Comparison of ENCODE assay signal across 18 mouse cellular contexts in genomic region chr9:67810527-67810926, GRCm38 (mm10). TPM values are rescaled to one million over a fixed set of nuclear protein-coding genes. Genes with fewer than 3 reads are reported as not detected.
DNase-seq lines count a peak whose midpoint lies in the region; ATAC-seq and TF ChIP-seq lines count a peak whose summit lies in the region.
"Had no signal": no experiment of that assay in that cellular context is flagged by ENCODE, and none has a peak within 500 bp of the region (broad histone marks: within the 10 kb centered on the region; RNA-seq: fewer than 3 reads in every experiment).

No protein-coding gene starts in this region.

- no peaks in the 10 kb centered on the region for H3K9me3 ChIP-seq in intestine, postnatal 0 days (ENCODE audit: control insufficient read depth)
- no peaks in the 10 kb centered on the region for H3K9me3 ChIP-seq in intestine, embryonic 15.5 days
- no peaks in the 10 kb centered on the region for H3K9me3 ChIP-seq in lung, embryonic 16.5 days (ENCODE audit: control insufficient read depth, low read length)
- H3K9me3 ChIP-seq: hindbrain, embryonic 15.5 days; limb, embryonic 15.5 days had no signal

- no peak overlapping the region for H3K9ac ChIP-seq in intestine, postnatal 0 days (ENCODE audit: low read depth, low read length)
- no peak overlapping the region for H3K9ac ChIP-seq in intestine, embryonic 15.5 days
- no peak overlapping the region for H3K9ac ChIP-seq in lung, embryonic 16.5 days (ENCODE audit: low read length)
- H3K9ac ChIP-seq: hindbrain, embryonic 15.5 days; limb, embryonic 15.5 days had no signal

- no peaks in the 10 kb centered on the region for H3K4me1 ChIP-seq in intestine, postnatal 0 days (replicated peaks; ENCODE audit: control insufficient read depth, insufficient read depth, low read length)
- H3K4me1 ChIP-seq in intestine, embryonic 15.5 days (replicated peaks): peaks cover 6% of the 10 kb centered on the region; the same call in 1 of the 2 replicates
- H3K4me1 ChIP-seq in lung, embryonic 16.5 days (replicated peaks; ENCODE audit: control insufficient read depth, insufficient read depth, low read length): peaks cover 8% of the 10 kb centered on the region

- TF ChIP-seq POLR2A in brain, embryonic 14.5 days (IDR thresholded peaks at IDR 0.05; ENCODE audit: borderline replicate concordance, extremely low read depth, insufficient read depth, insufficient read length, poor library complexity, severe bottlenecking): no peak

- no peaks in the 10 kb centered on the region for H3K27me3 ChIP-seq in intestine, postnatal 0 days (replicated peaks; ENCODE audit: control insufficient read depth, insufficient read depth, low read length)
- H3K27me3 ChIP-seq in intestine, embryonic 15.5 days (replicated peaks): no peaks in the 10 kb centered on the region
- H3K27me3 ChIP-seq in lung, embryonic 16.5 days (ENCODE audit: control insufficient read depth, insufficient read depth, low read depth, low read length): no peaks in the 10 kb centered on the region
- H3K27me3 ChIP-seq: hindbrain, embryonic 15.5 days; limb, embryonic 15.5 days had no signal

- peak; percentile 13 to 23 for DNase-seq in cerebellum, postnatal 10 days
- DNase-seq in cerebellum, postnatal 14 days: no peak
- no peak for DNase-seq in lung, adult 18-20 months
- no peak for DNase-seq in brain, embryonic 14.5 days (ENCODE audit: low read depth)
- no peak for DNase-seq in spleen, postnatal 14 days (ENCODE audit: low spot score in 2 of 2)
- DNase-seq: adrenal gland, postnatal 10 days; cerebellum, adult 9-10 months; heart, postnatal 10 days; kidney, adult 2 months had no signal

- H3K27ac ChIP-seq in intestine, postnatal 0 days (ENCODE audit: low read depth, low read length): no peak overlapping the region
- no peak overlapping the region for H3K27ac ChIP-seq in intestine, embryonic 15.5 days
- peak overlapping the region; percentile 34; the same call in 1 of the 2 replicates for H3K27ac ChIP-seq in lung, embryonic 16.5 days (ENCODE audit: low read length)
- H3K27ac ChIP-seq: hindbrain, embryonic 15.5 days; limb, embryonic 15.5 days had no signal

- no peak overlapping the region for H3K4me3 ChIP-seq in intestine, postnatal 0 days (ENCODE audit: low read depth, low read length)
- no peak overlapping the region for H3K4me3 ChIP-seq in intestine, embryonic 15.5 days (replicated peaks)
- no peak overlapping the region for H3K4me3 ChIP-seq in lung, embryonic 16.5 days (ENCODE audit: low read length)
- H3K4me3 ChIP-seq: erythroblast, embryonic 14.5 days; hindbrain, embryonic 15.5 days; limb, embryonic 15.5 days; myocyte had no signal

- no peak for ATAC-seq in intestine, postnatal 0 days
- ATAC-seq in intestine, embryonic 15.5 days: no peak
- no peak for ATAC-seq in lung, embryonic 16.5 days (ENCODE audit: low read depth)
- ATAC-seq: forebrain, embryonic 16.5 days had no signal

- H3K36me3 ChIP-seq in intestine, postnatal 0 days (ENCODE audit: control insufficient read depth, insufficient read depth): no peaks in the 10 kb centered on the region
- H3K36me3 ChIP-seq in intestine, embryonic 15.5 days: no peaks in the 10 kb centered on the region
- H3K36me3 ChIP-seq in lung, embryonic 16.5 days (ENCODE audit: control insufficient read depth, insufficient read depth, low read length): no peaks in the 10 kb centered on the region
- H3K36me3 ChIP-seq: hindbrain, embryonic 15.5 days; limb, embryonic 15.5 days had no signal

- WGBS in intestine, postnatal 0 days: 58% methylated on average over 6 of the region's 6 CpGs
- WGBS in intestine, embryonic 15.5 days: 57% methylated on average over 6 of the region's 6 CpGs
- 50% methylated on average over 6 of the region's 6 CpGs for WGBS in lung, embryonic 16.5 days

- peak; percentile 31; the same call in 1 of the 2 replicates for TF ChIP-seq CTCF in intestine, postnatal 0 days (IDR thresholded peaks at IDR 0.05; ENCODE audit: low read depth)
- peak; percentile 27; the same call in 1 of the 2 replicates for TF ChIP-seq CTCF in brain, embryonic 14.5 days (IDR thresholded peaks at IDR 0.05; ENCODE audit: borderline replicate concordance, extremely low read depth, insufficient read depth, insufficient read length)

- no peak overlapping the region for H3K4me2 ChIP-seq in intestine, postnatal 0 days (replicated peaks; ENCODE audit: low read depth)
- no peak overlapping the region for H3K4me2 ChIP-seq in intestine, embryonic 15.5 days (replicated peaks)
- H3K4me2 ChIP-seq in lung, embryonic 16.5 days (ENCODE audit: low read depth, low read length): no peak overlapping the region
- H3K4me2 ChIP-seq: hindbrain, embryonic 15.5 days; limb, embryonic 15.5 days; midbrain, embryonic 11.5 days had no signal

RNA-seq across cellular contexts. Expression of gene C2cd4a, which starts 21.6 kb away (rescaled TPM):
- 0.48 and 0.69 TPM in 2 replicates for polyA plus RNA-seq in intestine, postnatal 0 days (2015; fragmentation: Nextera tagmentation; extraction: Ambion mirVana)
- polyA plus RNA-seq in intestine, embryonic 15.5 days (2015; fragmentation: Nextera tagmentation; extraction: Ambion mirVana): 1.1 and 1.2 TPM in 2 replicates
- polyA plus RNA-seq in lung, embryonic 16.5 days (2015; fragmentation: Nextera tagmentation; extraction: Ambion mirVana): 0.25 TPM in 2 replicates
- polyA plus RNA-seq in brain, embryonic 14.5 days (2012; rRNA removed): 0.42 and 0.52 TPM in 2 replicates
- polyA plus RNA-seq: forebrain, embryonic 16.5 days; midbrain, embryonic 11.5 days; myocyte had no signal

RNA-seq across cellular contexts. Expression of gene Vps13c, which starts 29.7 kb away (rescaled TPM):
- polyA plus RNA-seq in intestine, postnatal 0 days (2015; fragmentation: Nextera tagmentation; extraction: Ambion mirVana): 2.6 and 3.5 TPM in 2 replicates
- polyA plus RNA-seq in intestine, embryonic 15.5 days (2015; fragmentation: Nextera tagmentation; extraction: Ambion mirVana): 5.2 and 5.6 TPM in 2 replicates
- 5.4 and 5.8 TPM in 2 replicates for polyA plus RNA-seq in lung, embryonic 16.5 days (2015; fragmentation: Nextera tagmentation; extraction: Ambion mirVana)
- polyA plus RNA-seq in brain, embryonic 14.5 days (2012; rRNA removed): 19.2 and 20.7 TPM in 2 replicates

RNA-seq across cellular contexts. Expression of gene C2cd4b, which starts 51.3 kb away (rescaled TPM):
- 2.0 and 3.7 TPM in 2 replicates for polyA plus RNA-seq in intestine, postnatal 0 days (2015; fragmentation: Nextera tagmentation; extraction: Ambion mirVana)
- 1.1 and 1.3 TPM in 2 replicates for polyA plus RNA-seq in intestine, embryonic 15.5 days (2015; fragmentation: Nextera tagmentation; extraction: Ambion mirVana)
- 0.16 TPM in 1 of 2 replicates, not detected in the other for polyA plus RNA-seq in lung, embryonic 16.5 days (2015; fragmentation: Nextera tagmentation; extraction: Ambion mirVana)
- 0.53 and 1.2 TPM in 2 replicates for polyA plus RNA-seq in brain, embryonic 14.5 days (2012; rRNA removed)
- polyA plus RNA-seq: erythroblast, embryonic 14.5 days; kidney, adult 2 months; midbrain, embryonic 11.5 days; myocyte had no signal

Comparison
In these comparisons a context has a peak if more than half of its experiments do, and no peak if none do; other contexts are left out.
1. DNase-seq: peak in cerebellum, postnatal 10 days (2 of 2); none in cerebellum, postnatal 14 days (0 of 2), lung, adult 18-20 months (0 of 2), brain, embryonic 14.5 days (single experiment) and spleen, postnatal 14 days (0 of 2).